Comparison of ENCODE assay signal across 14 mouse cellular contexts in genomic region chr17:31836264-31836607, GRCm38 (mm10). TPM values are rescaled to one million over a fixed set of nuclear protein-coding genes. Genes with fewer than 3 reads are reported as not detected.
DNase-seq lines count a peak whose midpoint lies in the region; ATAC-seq lines count a peak whose summit lies in the region.
"Had no signal": no experiment of that assay in that cellular context is flagged by ENCODE, and none has a peak within 500 bp of the region (broad histone marks: within the 10 kb centered on the region; RNA-seq: fewer than 3 reads in every experiment).

No protein-coding gene starts in this region.

- H3K9ac ChIP-seq in kidney, embryonic 15.5 days, result no peak overlapping the region
- H3K9ac ChIP-seq in midbrain, embryonic 15.5 days, result no peak overlapping the region
- no peak overlapping the region for H3K9ac ChIP-seq in embryonic facial prominence, embryonic 15.5 days
- peak overlapping the region; percentile 55 for H3K9ac ChIP-seq in stomach, embryonic 16.5 days (ENCODE audit: low read length)
- H3K9ac ChIP-seq: liver, embryonic 14.5 days; midbrain, embryonic 12.5 days had no signal

- no peak overlapping the region for H3K4me3 ChIP-seq in kidney, embryonic 15.5 days (replicated peaks)
- H3K4me3 ChIP-seq in midbrain, embryonic 10.5 days, result no peak overlapping the region
- no peak overlapping the region for H3K4me3 ChIP-seq in midbrain, embryonic 15.5 days
- H3K4me3 ChIP-seq in embryonic facial prominence, embryonic 15.5 days (replicated peaks), result no peak overlapping the region
- no peak overlapping the region for H3K4me3 ChIP-seq in stomach, embryonic 16.5 days (replicated peaks; ENCODE audit: low read length)
- H3K4me3 ChIP-seq: forebrain, embryonic 10.5 days; midbrain, embryonic 12.5 days had no signal

- no peaks in the 10 kb centered on the region for H3K9me3 ChIP-seq in kidney, embryonic 15.5 days (replicated peaks)
- peaks cover 8% of the 10 kb centered on the region for H3K9me3 ChIP-seq in midbrain, embryonic 10.5 days (replicated peaks)
- no peaks in the 10 kb centered on the region for H3K9me3 ChIP-seq in midbrain, embryonic 15.5 days
- H3K9me3 ChIP-seq in embryonic facial prominence, embryonic 15.5 days (replicated peaks), result no peaks in the 10 kb centered on the region
- no peaks in the 10 kb centered on the region for H3K9me3 ChIP-seq in stomach, embryonic 16.5 days (replicated peaks; ENCODE audit: control insufficient read depth, low read length)
- H3K9me3 ChIP-seq: midbrain, embryonic 12.5 days had no signal

- no peak for ATAC-seq in kidney, embryonic 15.5 days (replicated peaks; ENCODE audit: low FRiP score)
- no peak for ATAC-seq in midbrain, embryonic 15.5 days (replicated peaks)
- ATAC-seq in embryonic facial prominence, embryonic 15.5 days (ENCODE audit: insufficient number of reproducible peaks, low FRiP score, low TSS enrichment, low read depth), result no peak
- no peak for ATAC-seq in stomach, embryonic 16.5 days (ENCODE audit: insufficient read depth, low FRiP score)

- peaks cover 34% of the 10 kb centered on the region for H3K4me1 ChIP-seq in kidney, embryonic 15.5 days
- H3K4me1 ChIP-seq in midbrain, embryonic 10.5 days, result peaks cover 25% of the 10 kb centered on the region
- 0 out of 2 replicates have a peak, but pooled peaks cover 3% of the 10 kb centered on the region for H3K4me1 ChIP-seq in midbrain, embryonic 15.5 days
- H3K4me1 ChIP-seq in embryonic facial prominence, embryonic 15.5 days, result peaks cover 57% of the 10 kb centered on the region
- H3K4me1 ChIP-seq in stomach, embryonic 16.5 days (ENCODE audit: control insufficient read depth, insufficient read depth, low read length), result peaks cover 39% of the 10 kb centered on the region

- DNase-seq in kidney, adult 9 months, result no peak
- no peak for DNase-seq in midbrain, embryonic 10.5 days (ENCODE audit: low spot score)
- no peak for DNase-seq in thymus, postnatal 0 days (ENCODE audit: low spot score)
- DNase-seq in gastrocnemius, postnatal 25 days, result no peak
- DNase-seq: adrenal gland, adult 2 months; cerebellum, postnatal 25 days; kidney, adult 8-10 months had no signal

- H3K27ac ChIP-seq in kidney, embryonic 15.5 days, result peak overlapping the region; percentile 20; the same call in 1 of the 2 replicates
- H3K27ac ChIP-seq in midbrain, embryonic 10.5 days (replicated peaks), result 0 out of 2 replicates have a peak overlapping the region, but pooled peaks have one; percentile 49
- no peak overlapping the region for H3K27ac ChIP-seq in midbrain, embryonic 15.5 days
- peak overlapping the region; percentile 53; the same call in 1 of the 2 replicates for H3K27ac ChIP-seq in embryonic facial prominence, embryonic 15.5 days (replicated peaks)
- peak overlapping the region; percentile 91 for H3K27ac ChIP-seq in stomach, embryonic 16.5 days (ENCODE audit: low read length)
- H3K27ac ChIP-seq: liver, embryonic 14.5 days; midbrain, embryonic 12.5 days had no signal

- WGBS in kidney, embryonic 15.5 days, result 70% methylated on average over 2 of the region's 2 CpGs
- 86% methylated on average over 2 of the region's 2 CpGs for WGBS in midbrain, embryonic 10.5 days
- WGBS in midbrain, embryonic 15.5 days, result 70% methylated on average over 2 of the region's 2 CpGs
- 79% methylated on average over 2 of the region's 2 CpGs for WGBS in embryonic facial prominence, embryonic 15.5 days
- 71% methylated on average over 2 of the region's 2 CpGs for WGBS in stomach, embryonic 16.5 days

- no peaks in the 10 kb centered on the region for H3K27me3 ChIP-seq in kidney, embryonic 15.5 days
- no peaks in the 10 kb centered on the region for H3K27me3 ChIP-seq in midbrain, embryonic 10.5 days (ENCODE audit: low read depth, poor library complexity, severe bottlenecking)
- H3K27me3 ChIP-seq in midbrain, embryonic 15.5 days (replicated peaks), result no peaks in the 10 kb centered on the region
- H3K27me3 ChIP-seq in embryonic facial prominence, embryonic 15.5 days, result no peaks in the 10 kb centered on the region
- no peaks in the 10 kb centered on the region for H3K27me3 ChIP-seq in stomach, embryonic 16.5 days (ENCODE audit: control insufficient read depth, insufficient read depth, low read length)
- H3K27me3 ChIP-seq: midbrain, embryonic 12.5 days had no signal

- no peak overlapping the region for H3K4me2 ChIP-seq in kidney, embryonic 15.5 days
- H3K4me2 ChIP-seq in midbrain, embryonic 15.5 days, result no peak overlapping the region
- no peak overlapping the region for H3K4me2 ChIP-seq in embryonic facial prominence, embryonic 15.5 days (replicated peaks)
- no peak overlapping the region for H3K4me2 ChIP-seq in stomach, embryonic 16.5 days (ENCODE audit: low read depth, low read length)
- H3K4me2 ChIP-seq: midbrain, embryonic 12.5 days had no signal

- H3K36me3 ChIP-seq in kidney, embryonic 15.5 days, result no peaks in the 10 kb centered on the region
- no peaks in the 10 kb centered on the region for H3K36me3 ChIP-seq in midbrain, embryonic 10.5 days
- H3K36me3 ChIP-seq in midbrain, embryonic 15.5 days (replicated peaks), result no peaks in the 10 kb centered on the region
- H3K36me3 ChIP-seq in embryonic facial prominence, embryonic 15.5 days, result no peaks in the 10 kb centered on the region
- H3K36me3 ChIP-seq in stomach, embryonic 16.5 days (ENCODE audit: control insufficient read depth, insufficient read depth, low read length), result no peaks in the 10 kb centered on the region
- H3K36me3 ChIP-seq: midbrain, embryonic 12.5 days had no signal

RNA-seq across cellular contexts. Expression of gene Sik1, which starts 19.4 kb away (rescaled TPM):
- 17.5 and 18.5 TPM in 2 replicates for polyA plus RNA-seq in kidney, embryonic 15.5 days (2015; fragmentation: Nextera tagmentation; extraction: Ambion mirVana)
- polyA plus RNA-seq in midbrain, embryonic 10.5 days (2016; fragmentation: Nextera tagmentation; extraction: Ambion mirVana), result 9.2 TPM in 2 replicates
- 22.9 and 25.5 TPM in 2 replicates for polyA plus RNA-seq in midbrain, embryonic 15.5 days (2015; fragmentation: Nextera tagmentation; extraction: Ambion mirVana)
- polyA plus RNA-seq in embryonic facial prominence, embryonic 15.5 days (2015; fragmentation: Nextera tagmentation; extraction: Ambion mirVana), result 33.6 and 35.5 TPM in 2 replicates
- 18.4 and 20.2 TPM in 2 replicates for polyA plus RNA-seq in stomach, embryonic 16.5 days (2015; fragmentation: Nextera tagmentation; extraction: Ambion mirVana)
- 12.4 and 14.2 TPM in 2 replicates for polyA plus RNA-seq in thymus, postnatal 0 days (2015; fragmentation: Nextera tagmentation; extraction: Ambion mirVana)
- total RNA-seq in gastrocnemius, postnatal 25 days (2021), result 10 to 100 TPM; 17.2 to 19.6 TPM
